Mouse (Mus musculus) stomach, postnatal 0 days (tissue): ENCODE results near the gene Nim1k. TPM values are rescaled to one million over a fixed set of nuclear protein-coding genes. Genes with fewer than 3 reads are reported as not detected.

ENCODE experiments used
- ATAC-seq: fragments of 200-750 bp; cut with Nextera tagmentation; 2 replicates; pipeline ENCODE4 v1.8.0; 2017; ENCODE audit not compliant: low FRiP score, low TSS enrichment
- DNase-seq: peaks from one replicate; pipeline ENCODE4 v3.0.0-alpha.2; 2016; ENCODE audit warnings: low spot score
- H3K27ac ChIP-seq: fragments of 300-500 bp; sonication (generic); replicated peaks from 2 replicates; pipeline ENCODE4 v1.5.1; 2014; ENCODE audit warnings: mild to moderate bottlenecking, control low read depth
- H3K27me3 ChIP-seq: fragments of 300-500 bp; sonication (generic); 2 replicates; pipeline ENCODE4 v1.6.1; 2014; ENCODE audit warnings: low read length; ENCODE audit not compliant: control insufficient read depth, insufficient read depth
- H3K36me3 ChIP-seq: fragments of 300-500 bp; sonication (generic); 2 replicates; pipeline ENCODE4 v1.6.1; 2014; ENCODE audit warnings: low read length, mixed read lengths; ENCODE audit not compliant: control insufficient read depth, insufficient read depth
- H3K4me1 ChIP-seq: fragments of 300-500 bp; sonication (generic); replicated peaks from 2 replicates; pipeline ENCODE4 v1.6.1; 2014; ENCODE audit warnings: antibody characterized with exemption; ENCODE audit not compliant: control insufficient read depth, insufficient read depth
- H3K4me2 ChIP-seq: fragments of 300-500 bp; sonication (generic); replicated peaks from 2 replicates; pipeline ENCODE4 v1.6.1; 2014; ENCODE audit warnings: low read depth, mild to moderate bottlenecking, control low read depth, moderate library complexity
- H3K4me3 ChIP-seq: fragments of 300-500 bp; sonication (generic); 2 replicates; pipeline ENCODE4 v1.5.1; 2014; ENCODE audit warnings: low read depth, low read length, control low read depth
- H3K9ac ChIP-seq: fragments of 300-500 bp; sonication (generic); 2 replicates; pipeline ENCODE4 v1.6.1; 2014; ENCODE audit warnings: mild to moderate bottlenecking, low read length, control low read depth, mixed read lengths
- H3K9me3 ChIP-seq: fragments of 300-500 bp; sonication (generic); 2 replicates; pipeline ENCODE4 v1.6.1; 2016; ENCODE audit warnings: low read length; ENCODE audit not compliant: control insufficient read depth
- CTCF ChIP-seq: IDR thresholded peaks from 2 replicates; pipeline ENCODE4 v1.5.1; 2016; ENCODE audit warnings: antibody characterized with exemption, low read depth, mild to moderate bottlenecking, moderate library complexity
- EP300 ChIP-seq: optimal IDR thresholded peaks from 2 replicates; pipeline ENCODE3; 2016; ENCODE audit warnings: antibody characterized with exemption
- WGBS: fragments of 180-500 bp; shearing (Covaris S2); extraction: QIAGEN DNeasy Blood & Tissue Kit; methylation state at CpG from one replicate; pipeline ENCODE4 v1.1.7; 2014; 5-methylcytosine and 5-hydroxymethylcytosine counted together
- polyA plus RNA-seq: library from polyadenylated mRNA; unstranded; fragments of >200 nt; fragmentation: Nextera tagmentation; extraction: Ambion mirVana; gene quantifications from 2 replicates; pipeline ENCODE4 v1.2.1, GENCODE M21; 2015

Gene Nim1k
- polyA plus RNA-seq, 1 experiment from 2014 or later, result 0.53 TPM

GRCm38 (mm10) chr13:119754635-119755020 is 1.1 kb downstream of the Nim1k start:
- H3K9me3 ChIP-seq, result no peaks in the 10 kb centered on the region
- peak overlapping the region; percentile 92 for H3K4me2 ChIP-seq
- TF ChIP-seq EP300 (no peak), CTCF (no peak)
- DNase-seq (no peak), ATAC-seq (no peak)
- H3K4me3 ChIP-seq, result no peak overlapping the region
- WGBS, result 41% methylated on average over 3 of the region's 3 CpGs
- H3K9ac ChIP-seq, result no peak overlapping the region
- H3K27ac ChIP-seq, result no peak overlapping the region
- no peaks in the 10 kb centered on the region for H3K27me3 ChIP-seq
- H3K4me1 ChIP-seq, result no peaks in the 10 kb centered on the region; the same call in 1 of the 2 replicates
- no peaks in the 10 kb centered on the region for H3K36me3 ChIP-seq

- no peak overlapping the region for H3K27ac ChIP-seq
- WGBS, result 65% methylated on average over 9 of the region's 9 CpGs
- H3K9ac ChIP-seq, result no peak overlapping the region
- no peak overlapping the region for H3K4me3 ChIP-seq
- no peak overlapping the region for H3K4me2 ChIP-seq
- H3K36me3 ChIP-seq, result no peaks in the 10 kb centered on the region
- TF ChIP-seq EP300 (no peak), CTCF (no peak)
- ATAC-seq (no peak), DNase-seq (no peak)
- H3K27me3 ChIP-seq, result no peaks in the 10 kb centered on the region
- H3K9me3 ChIP-seq, result no peaks in the 10 kb centered on the region
- H3K4me1 ChIP-seq, result no peaks in the 10 kb centered on the region; the same call in 1 of the 2 replicates
Observed at GRCm38 (mm10) chr13:119753859-119754634, 1.6 kb downstream of the Nim1k start.

- ATAC-seq (no peak), DNase-seq (no peak)
- Histone ChIP-seq H3K4me3 (no peak overlapping the region), H3K36me3 (no peaks in the 10 kb centered on the region), H3K9ac (no peak overlapping the region), H3K27ac (no peak overlapping the region), H3K4me2 (no peak overlapping the region), H3K27me3 (no peaks in the 10 kb centered on the region), H3K4me1 (no peaks in the 10 kb centered on the region), H3K9me3 (no peaks in the 10 kb centered on the region)
- TF ChIP-seq CTCF (no peak), EP300 (no peak)
- 81% methylated on average over 4 of the region's 4 CpGs for WGBS
Observed at GRCm38 (mm10) chr13:119746930-119747329, 8.8 kb downstream of the Nim1k start.

GRCm38 (mm10) chr13:119743470-119743869 is 12.2 kb downstream of the Nim1k start:
- 78% methylated on average over 3 of the region's 3 CpGs for WGBS
- no peak overlapping the region for H3K9ac ChIP-seq
- DNase-seq, result no peak

GRCm38 (mm10) chr13:119742711-119743415 is 12.8 kb downstream of the Nim1k start:
- Histone ChIP-seq H3K9ac (no peak overlapping the region), H3K27ac (no peak overlapping the region)
- no peak for ATAC-seq

More at GRCm38 (mm10) chr13:119743470-119743869, 12.2 kb downstream of the Nim1k start:
- no peak for ATAC-seq
- H3K9me3 ChIP-seq, result no peaks in the 10 kb centered on the region
- H3K36me3 ChIP-seq, result no peaks in the 10 kb centered on the region
- H3K27ac ChIP-seq, result no peak overlapping the region
- H3K4me3 ChIP-seq, result no peak overlapping the region
- H3K4me2 ChIP-seq, result no peak overlapping the region
- H3K27me3 ChIP-seq, result no peaks in the 10 kb centered on the region
- no peak for TF ChIP-seq EP300
- H3K4me1 ChIP-seq, result no peaks in the 10 kb centered on the region

More at GRCm38 (mm10) chr13:119742711-119743415, 12.8 kb downstream of the Nim1k start:
- no peak overlapping the region for H3K4me3 ChIP-seq
- no peaks in the 10 kb centered on the region for H3K36me3 ChIP-seq
- TF ChIP-seq EP300 (no peak), CTCF (no peak)
- H3K4me1 ChIP-seq, result no peaks in the 10 kb centered on the region
- H3K27me3 ChIP-seq, result no peaks in the 10 kb centered on the region
- DNase-seq, result no peak
- 77% methylated on average over 6 of the region's 6 CpGs for WGBS
- H3K4me2 ChIP-seq, result no peak overlapping the region
- H3K9me3 ChIP-seq, result no peaks in the 10 kb centered on the region
